Mouse (Mus musculus) midbrain, embryonic 14.5 days (tissue): ENCODE results near the gene Pafah1b1. TPM values are rescaled to one million over a fixed set of nuclear protein-coding genes. Genes with fewer than 3 reads are reported as not detected.

Source experiments
- ATAC-seq: fragments of 200-750 bp; cut with Nextera tagmentation; 2 replicates; pipeline ENCODE4 v1.8.0; 2017; ENCODE audit warnings: moderate number of reproducible peaks, moderate library complexity; ENCODE audit not compliant: low FRiP score, low TSS enrichment
- DNase-seq: peaks from one replicate; pipeline ENCODE4 v3.0.0-alpha.2; 2015
- H3K27ac ChIP-seq: fragments of 300-500 bp; sonication (generic); replicated peaks from 2 replicates; pipeline ENCODE4 v1.5.1; 2014; ENCODE audit warnings: mild to moderate bottlenecking, low read depth, low read length, moderate library complexity
- H3K27me3 ChIP-seq: fragments of 300-500 bp; sonication (generic); 2 replicates; pipeline ENCODE4 v1.6.1; 2014; ENCODE audit warnings: low read length, control low read depth, mixed read lengths; ENCODE audit not compliant: control insufficient read depth, insufficient read depth
- H3K36me3 ChIP-seq: fragments of 300-500 bp; sonication (generic); 2 replicates; pipeline ENCODE4 v1.6.1; 2014; ENCODE audit warnings: low read length, control low read depth; ENCODE audit not compliant: control insufficient read depth, insufficient read depth
- H3K4me1 ChIP-seq: fragments of 300-500 bp; sonication (generic); 2 replicates; pipeline ENCODE4 v1.6.1; 2014; ENCODE audit warnings: mild to moderate bottlenecking, antibody characterized with exemption, low read length, control low read depth; ENCODE audit not compliant: control insufficient read depth, insufficient read depth
- H3K4me2 ChIP-seq: fragments of 300-500 bp; sonication (generic); 2 replicates; pipeline ENCODE4 v1.6.1; 2014; ENCODE audit warnings: mild to moderate bottlenecking, low read length, moderate library complexity
- H3K4me3 ChIP-seq: fragments of 300-500 bp; sonication (generic); replicated peaks from 2 replicates; pipeline ENCODE4 v1.5.1; 2014; ENCODE audit warnings: low read depth, low read length
- H3K9ac ChIP-seq: fragments of 300-500 bp; sonication (generic); replicated peaks from 2 replicates; pipeline ENCODE4 v1.6.1; 2014; ENCODE audit warnings: mild to moderate bottlenecking, low read length, moderate library complexity
- H3K9me3 ChIP-seq: fragments of 300-500 bp; sonication (generic); 2 replicates; pipeline ENCODE4 v1.6.1; 2016; ENCODE audit warnings: low read length, control low read depth, mixed read lengths; ENCODE audit not compliant: control insufficient read depth
- WGBS: fragments of 180-500 bp; shearing (Covaris S2); extraction: QIAGEN DNeasy Blood & Tissue Kit; methylation state at CpG from one replicate; pipeline ENCODE4 v1.1.7; 2014; 5-methylcytosine and 5-hydroxymethylcytosine counted together
- polyA plus RNA-seq: library from polyadenylated mRNA; unstranded; fragments of >200 nt; fragmentation: Nextera tagmentation; extraction: Ambion mirVana; gene quantifications from 2 replicates; pipeline ENCODE4 v1.2.1, GENCODE M21; 2014

Gene Pafah1b1
- polyA plus RNA-seq, 1 experiment from 2014 or later = 120 TPM

- Histone ChIP-seq H3K9me3 (no peaks in the 10 kb centered on the region), H3K9ac (no peak overlapping the region), H3K27ac (no peak overlapping the region), H3K36me3 (peaks cover 67% of the 10 kb centered on the region), H3K4me2 (no peak overlapping the region), H3K4me3 (no peak overlapping the region), H3K4me1 (no peaks in the 10 kb centered on the region), H3K27me3 (no peaks in the 10 kb centered on the region)
- DNase-seq = no peak
- no peak for ATAC-seq
Measured at GRCm38 (mm10) chr11:74670151-74670550, 54.3 kb downstream of the Pafah1b1 start.

- no peaks in the 10 kb centered on the region for H3K27me3 ChIP-seq
- H3K4me1 ChIP-seq = no peaks in the 10 kb centered on the region
- H3K9ac ChIP-seq = no peak overlapping the region
- H3K27ac ChIP-seq = no peak overlapping the region
- H3K9me3 ChIP-seq = no peaks in the 10 kb centered on the region
- DNase-seq (no peak), ATAC-seq (no peak)
- H3K4me3 ChIP-seq = no peak overlapping the region
- peaks cover 67% of the 10 kb centered on the region for H3K36me3 ChIP-seq
- 90% methylated on average over 2 of the region's 2 CpGs for WGBS
- H3K4me2 ChIP-seq = no peak overlapping the region
Measured at GRCm38 (mm10) chr11:74668971-74669370, 55.5 kb downstream of the Pafah1b1 start.

- DNase-seq (no peak), ATAC-seq (no peak)
- Histone ChIP-seq H3K27ac (no peak overlapping the region), H3K9me3 (no peaks in the 10 kb centered on the region), H3K27me3 (no peaks in the 10 kb centered on the region), H3K4me3 (no peak overlapping the region), H3K4me1 (no peaks in the 10 kb centered on the region), H3K4me2 (no peak overlapping the region), H3K9ac (no peak overlapping the region), H3K36me3 (peaks cover 69% of the 10 kb centered on the region)
- 91% methylated on average over 5 of the region's 5 CpGs for WGBS
Measured at GRCm38 (mm10) chr11:74668466-74668865, 56.0 kb downstream of the Pafah1b1 start.

- Histone ChIP-seq H3K36me3 (peaks cover 71% of the 10 kb centered on the region), H3K27me3 (no peaks in the 10 kb centered on the region), H3K4me2 (no peak overlapping the region), H3K4me3 (no peak overlapping the region), H3K27ac (no peak overlapping the region), H3K9me3 (no peaks in the 10 kb centered on the region), H3K4me1 (no peaks in the 10 kb centered on the region), H3K9ac (no peak overlapping the region)
- no peak for DNase-seq
- no peak for ATAC-seq
- 96% methylated on average over 13 of the region's 13 CpGs for WGBS
Measured at GRCm38 (mm10) chr11:74667582-74668010, 56.9 kb downstream of the Pafah1b1 start.

GRCm38 (mm10) chr11:74666776-74667581 lies 57.5 kb downstream of the Pafah1b1 start:
- Histone ChIP-seq H3K4me2 (no peak overlapping the region), H3K4me1 (no peaks in the 10 kb centered on the region), H3K9me3 (no peaks in the 10 kb centered on the region), H3K9ac (no peak overlapping the region), H3K27ac (no peak overlapping the region), H3K27me3 (no peaks in the 10 kb centered on the region), H3K4me3 (no peak overlapping the region), H3K36me3 (peaks cover 78% of the 10 kb centered on the region)
- ATAC-seq (no peak), DNase-seq (no peak)
- 96% methylated on average over 14 of the region's 14 CpGs for WGBS

- no peak for ATAC-seq
- 96% methylated on average over 5 of the region's 5 CpGs for WGBS
Measured at GRCm38 (mm10) chr11:74666284-74666652, 58.2 kb downstream of the Pafah1b1 start.

GRCm38 (mm10) chr11:74665631-74666283 lies 58.7 kb downstream of the Pafah1b1 start:
- H3K9me3 ChIP-seq = no peaks in the 10 kb centered on the region
- H3K9ac ChIP-seq = no peak overlapping the region
- H3K4me2 ChIP-seq = no peak overlapping the region
- H3K36me3 ChIP-seq = peaks cover 90% of the 10 kb centered on the region
- no peaks in the 10 kb centered on the region for H3K27me3 ChIP-seq
- H3K4me3 ChIP-seq = no peak overlapping the region
- no peaks in the 10 kb centered on the region for H3K4me1 ChIP-seq
- no peak for ATAC-seq
- H3K27ac ChIP-seq = no peak overlapping the region
- 97% methylated on average over 17 of the region's 17 CpGs for WGBS
- no peak for DNase-seq

More at GRCm38 (mm10) chr11:74666284-74666652, 58.2 kb downstream of the Pafah1b1 start:
- no peaks in the 10 kb centered on the region for H3K9me3 ChIP-seq
- H3K4me3 ChIP-seq = no peak overlapping the region
- DNase-seq = no peak
- no peak overlapping the region for H3K27ac ChIP-seq
- no peak overlapping the region for H3K9ac ChIP-seq
- H3K27me3 ChIP-seq = no peaks in the 10 kb centered on the region
- H3K4me2 ChIP-seq = no peak overlapping the region
- peaks cover 85% of the 10 kb centered on the region for H3K36me3 ChIP-seq
- no peaks in the 10 kb centered on the region for H3K4me1 ChIP-seq

- 94% methylated on average over 8 of the region's 8 CpGs for WGBS
- H3K9me3 ChIP-seq = no peaks in the 10 kb centered on the region
- no peak overlapping the region for H3K4me2 ChIP-seq
- no peak overlapping the region for H3K27ac ChIP-seq
- ATAC-seq = no peak
- no peaks in the 10 kb centered on the region for H3K27me3 ChIP-seq
- DNase-seq = no peak
- H3K36me3 ChIP-seq = peaks cover 98% of the 10 kb centered on the region
- H3K4me3 ChIP-seq = no peak overlapping the region
- H3K9ac ChIP-seq = no peak overlapping the region
- H3K4me1 ChIP-seq = no peaks in the 10 kb centered on the region
Measured at GRCm38 (mm10) chr11:74664906-74665305, 59.6 kb downstream of the Pafah1b1 start.

- Histone ChIP-seq H3K27me3 (no peaks in the 10 kb centered on the region), H3K4me1 (no peaks in the 10 kb centered on the region), H3K36me3 (peaks cover 99% of the 10 kb centered on the region), H3K9me3 (no peaks in the 10 kb centered on the region), H3K27ac (no peak overlapping the region), H3K9ac (no peak overlapping the region), H3K4me2 (no peak overlapping the region), H3K4me3 (no peak overlapping the region)
- ATAC-seq = no peak
- no peak for DNase-seq
- 87% methylated on average over 3 of the region's 3 CpGs for WGBS
Measured at GRCm38 (mm10) chr11:74664279-74664678, 60.2 kb downstream of the Pafah1b1 start.
